Mouse (Mus musculus) WW6 (cell line): ENCODE results near the gene Gnb2.

Experiments
- DNase-seq: peaks from one replicate; pipeline ENCODE4 v3.0.0-alpha.2; 2013; ENCODE audit warnings: low read depth, low spot score

The Gnb2 gene

GRCm38 (mm10) chr5:137481138-137481537, 52.2 kb downstream of the Gnb2 start:
- DNase-seq = peak; percentile 24
